15 mouse cellular contexts compared by ENCODE assay signal in genomic region chr2:92278663-92279062, GRCm38 (mm10).
DNase-seq lines count a peak whose midpoint lies in the region; ATAC-seq and TF ChIP-seq lines count a peak whose summit lies in the region.
"Had no signal": no experiment of that assay in that cellular context is flagged by ENCODE, and none has a peak within 500 bp of the region (broad histone marks: within the 10 kb centered on the region; RNA-seq: fewer than 3 reads in every experiment).

No protein-coding gene starts in this region.

- H3K9ac ChIP-seq in midbrain, embryonic 16.5 days (ENCODE audit: low read depth, low read length), result peak overlapping the region; percentile 46
- no peak overlapping the region for H3K9ac ChIP-seq in stomach, postnatal 0 days (ENCODE audit: low read length)
- H3K9ac ChIP-seq: heart, embryonic 15.5 days; limb, embryonic 15.5 days; neural tube, embryonic 12.5 days had no signal

- peak overlapping the region; percentile 23; the same call in 1 of the 2 replicates for H3K4me2 ChIP-seq in midbrain, embryonic 16.5 days (ENCODE audit: low read length)
- no peak overlapping the region for H3K4me2 ChIP-seq in stomach, postnatal 0 days (replicated peaks; ENCODE audit: low read depth)
- H3K4me2 ChIP-seq: heart, embryonic 15.5 days; limb, embryonic 15.5 days; neural tube, embryonic 12.5 days had no signal

- peak overlapping the region; percentile 6; the same call in 1 of the 2 replicates for H3K4me3 ChIP-seq in layer of hippocampus, adult 2 months
- no peak overlapping the region for H3K4me3 ChIP-seq in midbrain, embryonic 16.5 days (ENCODE audit: low read depth, low read length)
- H3K4me3 ChIP-seq in stomach, postnatal 0 days (ENCODE audit: low read depth, low read length), result no peak overlapping the region
- H3K4me3 ChIP-seq: heart, embryonic 15.5 days; limb, embryonic 15.5 days; neural tube, embryonic 12.5 days had no signal

- peak; percentile 23 for DNase-seq in cerebellum, adult 9-11 months
- peak; percentile 84 for DNase-seq in brain, adult 2 months (ENCODE audit: low read depth, low spot score)
- peak; percentile 59 to 67 for DNase-seq in layer of hippocampus, adult 2 months (ENCODE audit: low spot score in 2 of 2)
- no peak for DNase-seq in kidney, postnatal 4 days
- no peak for DNase-seq in stomach, postnatal 0 days (ENCODE audit: low spot score)
- DNase-seq: adrenal gland, postnatal 10 days; embryo, embryonic 11 days; kidney, adult 9 months had no signal

- no peak for ATAC-seq in cerebellum, adult (ENCODE audit: insufficient number of reproducible peaks, low FRiP score, low TSS enrichment)
- ATAC-seq in midbrain, embryonic 16.5 days, result peak; percentile 68; the same call in 1 of the 2 replicates
- ATAC-seq in CD4-positive, CD25-positive, alpha-beta regulatory T cell, adult 4 months, result no peak
- no peak for ATAC-seq in stomach, postnatal 0 days (ENCODE audit: low FRiP score, low TSS enrichment)

- H3K4me1 ChIP-seq in midbrain, embryonic 16.5 days (ENCODE audit: control insufficient read depth, insufficient read depth, low read length), result peaks cover 20% of the 10 kb centered on the region
- no peaks in the 10 kb centered on the region for H3K4me1 ChIP-seq in stomach, postnatal 0 days (replicated peaks; ENCODE audit: control insufficient read depth, insufficient read depth)
- H3K4me1 ChIP-seq: limb, embryonic 15.5 days had no signal

- WGBS in midbrain, embryonic 16.5 days, result 51% methylated on average over 7 of the region's 7 CpGs
- WGBS in stomach, postnatal 0 days, result 81% methylated on average over 7 of the region's 7 CpGs

- H3K9me3 ChIP-seq in midbrain, embryonic 16.5 days (replicated peaks; ENCODE audit: control insufficient read depth, low read length, poor library complexity, severe bottlenecking), result no peaks in the 10 kb centered on the region
- H3K9me3 ChIP-seq in stomach, postnatal 0 days (ENCODE audit: control insufficient read depth, low read length), result no peaks in the 10 kb centered on the region
- H3K9me3 ChIP-seq: heart, embryonic 15.5 days; limb, embryonic 15.5 days; neural tube, embryonic 12.5 days had no signal

- H3K36me3 ChIP-seq in midbrain, embryonic 16.5 days (ENCODE audit: control insufficient read depth, insufficient read depth, low read length), result no peaks in the 10 kb centered on the region
- no peaks in the 10 kb centered on the region for H3K36me3 ChIP-seq in stomach, postnatal 0 days (ENCODE audit: control insufficient read depth, insufficient read depth, low read length)
- H3K36me3 ChIP-seq: heart, embryonic 15.5 days; neural tube, embryonic 12.5 days had no signal

- no peak for TF ChIP-seq EP300 in stomach, postnatal 0 days (optimal IDR thresholded peaks at IDR 0.05)

- TF ChIP-seq CTCF in layer of hippocampus, adult 2 months (conservative IDR thresholded peaks at IDR 0.05), result no peak
- TF ChIP-seq CTCF in stomach, postnatal 0 days (IDR thresholded peaks at IDR 0.05; ENCODE audit: low read depth), result no peak

- H3K27ac ChIP-seq in layer of hippocampus, adult 2 months, result peak overlapping the region; percentile 85
- peak overlapping the region; percentile 73 for H3K27ac ChIP-seq in midbrain, embryonic 16.5 days (ENCODE audit: low read length)
- no peak overlapping the region for H3K27ac ChIP-seq in stomach, postnatal 0 days (replicated peaks)
- H3K27ac ChIP-seq: heart, embryonic 15.5 days; limb, embryonic 15.5 days; macrophage; neural tube, embryonic 12.5 days had no signal

- H3K27me3 ChIP-seq in midbrain, embryonic 16.5 days (ENCODE audit: control insufficient read depth, insufficient read depth, low read depth, low read length), result no peaks in the 10 kb centered on the region
- H3K27me3 ChIP-seq in stomach, postnatal 0 days (ENCODE audit: control insufficient read depth, insufficient read depth, low read length), result no peaks in the 10 kb centered on the region
- H3K27me3 ChIP-seq: heart, embryonic 15.5 days; limb, embryonic 15.5 days; neural tube, embryonic 12.5 days had no signal

Comparison
In these comparisons a context has a peak if more than half of its experiments do, and no peak if none do; other contexts are left out.
1. DNase-seq: peak in cerebellum, adult 9-11 months (single experiment), brain, adult 2 months (single experiment) and layer of hippocampus, adult 2 months (2 of 2); none in kidney, postnatal 4 days (0 of 2) and stomach, postnatal 0 days (single experiment).